Mouse (Mus musculus) MEL (cell line): ENCODE data around the gene H2-Q7.
"Not testable (repeated sequence)": the region's sequence is repeated elsewhere in the genome, so short reads cannot be mapped to it uniquely, and the experiment has no call there.

Experiments used
- CTCF ChIP-seq, 3 experiments: IDR thresholded peaks in 2 of 3; conservative IDR thresholded peaks in 1 of 3; 2 replicates each; pipeline ENCODE4 v1.5.1; 2011 to 2012; ENCODE audit warnings: low read length in 3 of 3, low read depth in 2 of 3, mild to moderate bottlenecking in 2 of 3, improper control_type of control experiment in 1 of 3, inconsistent platforms in 1 of 3, mixed read lengths in 1 of 3, moderate library complexity in 1 of 3; ENCODE audit not compliant: control insufficient read depth in 1 of 3, insufficient read depth in 1 of 3, poor library complexity in 1 of 3, severe bottlenecking in 1 of 3
- E2F4 ChIP-seq: IDR thresholded peaks from 2 replicates; pipeline ENCODE4 v1.6.1; 2011; ENCODE audit warnings: low read depth, low read length, improper control_type of control experiment, borderline replicate concordance
- EP300 ChIP-seq, 2 experiments: IDR thresholded peaks; 2 replicates each; pipeline ENCODE4 v1.6.1; 2011; ENCODE audit warnings: improper control_type of control experiment in 2 of 2, low read length in 2 of 2, low read depth in 1 of 2, mild to moderate bottlenecking in 1 of 2
- ETS1 ChIP-seq: IDR thresholded peaks from 2 replicates; pipeline ENCODE4 v1.6.1; 2012; ENCODE audit warnings: low read depth, mild to moderate bottlenecking, inconsistent platforms, low read length, improper control_type of control experiment, moderate library complexity
- GATA1 ChIP-seq: IDR thresholded peaks from 2 replicates; pipeline ENCODE4 v1.6.1; 2011; ENCODE audit warnings: low read depth, low read length, improper control_type of control experiment
- MYC ChIP-seq: IDR thresholded peaks from 2 replicates; pipeline ENCODE4 v1.6.1; 2011; ENCODE audit warnings: low read depth, mild to moderate bottlenecking, low read length, improper control_type of control experiment, moderate library complexity
- NELFE ChIP-seq: IDR thresholded peaks from 2 replicates; pipeline ENCODE4 v1.6.1; 2011; ENCODE audit warnings: low read depth, low read length, improper control_type of control experiment
- POLR2A ChIP-seq, 2 experiments: IDR thresholded peaks; 2 replicates each; pipeline ENCODE4 v1.6.1; 2011 to 2012; ENCODE audit warnings: low read length in 2 of 2, mild to moderate bottlenecking in 2 of 2, control low read depth in 1 of 2, improper control_type of control experiment in 1 of 2, low read depth in 1 of 2, moderate library complexity in 1 of 2; ENCODE audit not compliant: control insufficient read depth in 1 of 2, insufficient read depth in 1 of 2, poor library complexity in 1 of 2
- POLR2AphosphoS5 ChIP-seq: IDR thresholded peaks from 2 replicates; pipeline ENCODE4 v1.6.1; 2012; ENCODE audit warnings: low read depth, borderline replicate concordance, mild to moderate bottlenecking, inconsistent platforms, low read length, moderate library complexity, mixed read lengths
- SMC3 ChIP-seq: IDR thresholded peaks from 2 replicates; pipeline ENCODE4 v1.6.1; 2011; ENCODE audit warnings: low read depth, low read length, improper control_type of control experiment
- TAL1 ChIP-seq: IDR thresholded peaks from 2 replicates; pipeline ENCODE4 v1.6.1; 2012; ENCODE audit warnings: mild to moderate bottlenecking, inconsistent platforms, low read length, moderate library complexity, mixed read lengths
- TBP ChIP-seq: IDR thresholded peaks from 2 replicates; pipeline ENCODE4 v1.8.0; 2011; ENCODE audit warnings: low read depth, low read length, improper control_type of control experiment
- USF1 ChIP-seq: IDR thresholded peaks from 2 replicates; pipeline ENCODE4 v1.6.1; 2014; ENCODE audit warnings: low read depth, mild to moderate bottlenecking, inconsistent platforms, low read length, improper control_type of control experiment, moderate library complexity
- ZMIZ1 ChIP-seq: IDR thresholded peaks from 2 replicates; pipeline ENCODE4 v1.6.1; 2012; ENCODE audit warnings: low read depth, mild to moderate bottlenecking, inconsistent platforms, low read length, improper control_type of control experiment, moderate library complexity

GRCm38 (mm10) chr17:35421331-35421730 is 17.6 kb upstream of the H2-Q7 start:
- TF ChIP-seq GATA1; POLR2A (IDR thresholded peaks at IDR 0.05; ENCODE audit: control insufficient read depth in 1 of 2, insufficient read depth in 1 of 2, low read depth in 1 of 2, low read length in 2 of 2, poor library complexity in 1 of 2); TBP; SMC3; MYC; ETS1; CTCF (IDR thresholded peaks at IDR 0.05 in 2 of 3, conservative IDR thresholded peaks at IDR 0.05 in 1 of 3; ENCODE audit: control insufficient read depth in 1 of 3, insufficient read depth in 1 of 3, low read depth in 2 of 3, low read length in 3 of 3, poor library complexity in 1 of 3, severe bottlenecking in 1 of 3); EP300 (IDR thresholded peaks at IDR 0.05; ENCODE audit: low read depth in 1 of 2, low read length in 2 of 2); TAL1; POLR2AphosphoS5; NELFE; ZMIZ1; USF1; E2F4: not testable (repeated sequence)
